Comparison of ENCODE assay signal across 8 mouse cellular contexts in the genomic region with DNA sequence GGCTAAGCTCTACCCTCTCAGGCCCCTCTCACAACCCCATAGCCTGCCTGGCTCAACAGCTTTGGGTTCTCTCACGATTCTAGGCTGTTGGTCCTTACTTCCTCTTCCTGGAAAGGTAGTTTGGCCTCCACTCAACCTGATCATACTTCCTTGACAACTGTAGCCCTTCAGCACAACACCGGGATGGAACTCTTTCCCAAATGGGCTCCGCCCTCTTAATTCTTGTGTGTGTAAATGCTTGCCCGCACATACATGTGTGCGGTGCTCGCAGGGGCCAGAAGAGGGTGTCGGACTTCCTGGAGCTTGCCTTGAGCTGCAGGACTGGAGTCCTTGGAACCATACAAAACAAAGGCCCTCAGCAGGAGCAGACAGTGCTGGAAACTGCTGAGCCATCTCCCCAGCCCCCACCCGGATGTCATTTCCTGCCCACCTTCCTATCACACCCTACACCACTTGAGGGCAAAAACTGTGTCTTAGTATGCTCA. TPM values are rescaled to one million over a fixed set of nuclear protein-coding genes. Genes with fewer than 3 reads are reported as not detected.
DNase-seq lines count a peak whose midpoint lies in the region; ATAC-seq and TF ChIP-seq lines count a peak whose summit lies in the region.

No protein-coding gene starts in this region.

- no peaks in the 10 kb centered on the region for H3K27me3 ChIP-seq in kidney, embryonic 15.5 days
- H3K27me3 ChIP-seq in thymus, adult 2 months (ENCODE audit: control insufficient read depth, insufficient read depth, low read length), result no peaks in the 10 kb centered on the region

- H3K4me2 ChIP-seq in kidney, embryonic 15.5 days, result no peak overlapping the region

- no peaks in the 10 kb centered on the region for H3K9me3 ChIP-seq in kidney, embryonic 15.5 days (replicated peaks)

- H3K4me3 ChIP-seq in kidney, embryonic 15.5 days (replicated peaks), result no peak overlapping the region
- H3K4me3 ChIP-seq in thymus, adult 2 months (ENCODE audit: control insufficient read depth, insufficient read depth, low read length), result no peak overlapping the region

- WGBS in kidney, embryonic 15.5 days, result 68% methylated on average over 8 of the region's 8 CpGs
- WGBS in thymus, adult 2 months, result 23% methylated on average over 8 of the region's 8 CpGs

- peaks cover 75% of the 10 kb centered on the region for H3K4me1 ChIP-seq in kidney, embryonic 15.5 days
- H3K4me1 ChIP-seq in thymus, adult 2 months (replicated peaks; ENCODE audit: control insufficient read depth, insufficient read depth, low read length), result peaks cover 65% of the 10 kb centered on the region

- peak overlapping the region; percentile 64; the same call in 1 of the 2 replicates for H3K27ac ChIP-seq in kidney, embryonic 15.5 days
- H3K27ac ChIP-seq in thymus, adult 2 months (ENCODE audit: control insufficient read depth, insufficient read depth, low read length), result peak overlapping the region; percentile 91

- no peak for TF ChIP-seq POLR2A in thymus, adult 2 months (IDR thresholded peaks at IDR 0.05; ENCODE audit: control insufficient read depth, extremely low read depth, insufficient read depth, low read length, poor library complexity)

- no peaks in the 10 kb centered on the region for H3K36me3 ChIP-seq in kidney, embryonic 15.5 days
- H3K36me3 ChIP-seq in thymus, adult 2 months (ENCODE audit: control insufficient read depth, insufficient read depth, low read length), result no peaks in the 10 kb centered on the region

- no peak overlapping the region for H3K9ac ChIP-seq in kidney, embryonic 15.5 days

- no peak for DNase-seq in kidney, adult 9 months
- peak; percentile 35 for DNase-seq in liver
- DNase-seq in thymus, adult 2 months, result peak; percentile 84
- DNase-seq in yolk sac, embryonic 10.5 days (ENCODE audit: low spot score), result no peak
- DNase-seq in MN1 (ENCODE audit: low spot score), result no peak
- DNase-seq in spleen, postnatal 14 days (ENCODE audit: low spot score in 2 of 2), result no peak

- TF ChIP-seq CTCF in thymus, adult 2 months (IDR thresholded peaks at IDR 0.05; ENCODE audit: borderline replicate concordance, control insufficient read depth, extremely low read depth, insufficient read depth, low read length, poor library complexity), result 0 out of 2 replicates have a peak, but pooled peaks have one; percentile 33

- ATAC-seq in kidney, embryonic 15.5 days (replicated peaks; ENCODE audit: low FRiP score), result no peak
- peak; percentile 74 for ATAC-seq in activated CD4-positive, CD25-positive, alpha-beta regulatory T cell, adult 4 months

RNA-seq across cellular contexts. Expression of gene Fnbp1, which starts 11.0 kb away (rescaled TPM):
- polyA plus RNA-seq in kidney, embryonic 15.5 days (2015; fragmentation: Nextera tagmentation; extraction: Ambion mirVana), result 19.1 and 22.4 TPM in 2 replicates
- polyA plus RNA-seq in activated CD4-positive, CD25-positive, alpha-beta regulatory T cell, adult 4 months (2017; shearing (Covaris generic)), result 100 to 1,000 TPM in 1 of 2 experiments, 10 to 100 TPM in 1; 99.6 to 101 TPM
- polyA plus RNA-seq in thymus, adult 2 months (2012; rRNA removed), result 148 and 160 TPM in 2 replicates

RNA-seq across cellular contexts. Expression of gene Gpr107, which starts 21.3 kb away (rescaled TPM):
- 37.0 and 37.9 TPM in 2 replicates for polyA plus RNA-seq in kidney, embryonic 15.5 days (2015; fragmentation: Nextera tagmentation; extraction: Ambion mirVana)
- 10 to 100 TPM; 44.8 to 45.0 TPM for polyA plus RNA-seq in activated CD4-positive, CD25-positive, alpha-beta regulatory T cell, adult 4 months (2017; shearing (Covaris generic))
- 33.2 and 34.6 TPM in 2 replicates for polyA plus RNA-seq in thymus, adult 2 months (2012; rRNA removed)

Comparison
In these comparisons a context has a peak if more than half of its experiments do, and no peak if none do; other contexts are left out.
1. DNase-seq: peak in liver (single experiment) and thymus, adult 2 months (single experiment); none in kidney, adult 9 months (single experiment), yolk sac, embryonic 10.5 days (single experiment), MN1 (single experiment) and spleen, postnatal 14 days (0 of 2).